Mouse (Mus musculus) natural killer cell, adult 2 months (primary cell): ENCODE data around the gene Adora2b.

Experiments used
- DNase-seq, 2 experiments: peaks; one replicate each; pipeline ENCODE4 v3.0.0; 2022; ENCODE audit warnings: low spot score in 2 of 2

The Adora2b gene

GRCm38 (mm10) chr11:62248401-62249244 lies at the start of gene Adora2b:
Gene Adora2b, plus strand, starts transcription at chr11:62248984.
- peak; percentile 15 to 37 for DNase-seq

- no peak for DNase-seq
Measured at GRCm38 (mm10) chr11:62200901-62201512, 47.8 kb upstream of the Adora2b start.

- DNase-seq: no peak
Measured at GRCm38 (mm10) chr11:62202645-62203044, 46.1 kb upstream of the Adora2b start.

GRCm38 (mm10) chr11:62209111-62209510 lies 39.7 kb upstream of the Adora2b start:
- no peak for DNase-seq

- DNase-seq: no peak
Measured at GRCm38 (mm10) chr11:62209891-62210290, 38.9 kb upstream of the Adora2b start.

- DNase-seq: no peak
Measured at GRCm38 (mm10) chr11:62213384-62213989, 35.3 kb upstream of the Adora2b start.

- DNase-seq: no peak
Measured at GRCm38 (mm10) chr11:62215107-62215506, 33.7 kb upstream of the Adora2b start.

GRCm38 (mm10) chr11:62217751-62218150 lies 31.0 kb upstream of the Adora2b start:
- no peak for DNase-seq

- DNase-seq: no peak
Measured at GRCm38 (mm10) chr11:62220756-62221510, 27.9 kb upstream of the Adora2b start.

- DNase-seq: no peak
Measured at GRCm38 (mm10) chr11:62223416-62223815, 25.4 kb upstream of the Adora2b start.

GRCm38 (mm10) chr11:62223962-62224361 lies 24.8 kb upstream of the Adora2b start:
- peak; percentile 6 to 28 for DNase-seq

- no peak for DNase-seq
Measured at GRCm38 (mm10) chr11:62224797-62225196, 24.0 kb upstream of the Adora2b start.

- no peak for DNase-seq
Measured at GRCm38 (mm10) chr11:62240631-62241261, 8.0 kb upstream of the Adora2b start.

GRCm38 (mm10) chr11:62243871-62244270 lies 4.9 kb upstream of the Adora2b start:
- DNase-seq: no peak

- no peak for DNase-seq
Measured at GRCm38 (mm10) chr11:62244471-62244870, 4.3 kb upstream of the Adora2b start.

GRCm38 (mm10) chr11:62247759-62248400 lies 904 bp upstream of the Adora2b start:
- no peak for DNase-seq

- DNase-seq: peak in 1 of 2 experiments; percentile 13
Measured at GRCm38 (mm10) chr11:62249266-62250037, 668 bp downstream of the Adora2b start.

- DNase-seq: no peak
Measured at GRCm38 (mm10) chr11:62251047-62251446, 2.3 kb downstream of the Adora2b start.

- DNase-seq: no peak
Measured at GRCm38 (mm10) chr11:62253380-62253779, 4.6 kb downstream of the Adora2b start.

GRCm38 (mm10) chr11:62259214-62259613 lies 10.4 kb downstream of the Adora2b start:
- DNase-seq: no peak
